Mouse (Mus musculus) bone marrow, adult 2 months (tissue): ENCODE measurements around the gene Slc27a1. TPM values are rescaled to one million over a fixed set of nuclear protein-coding genes. Genes with fewer than 3 reads are reported as not detected.
A peak's percentile ranks its signal among the peaks of the same experiment; 100 is the strongest.

Experiments
- H3K27ac ChIP-seq: fragments of 200-500 bp; 2 replicates; pipeline ENCODE4 v1.5.1; 2012; ENCODE audit warnings: low read depth, mild to moderate bottlenecking, control low read depth, inconsistent platforms, low read length; ENCODE audit not compliant: control insufficient read depth, poor library complexity, insufficient read depth
- H3K4me1 ChIP-seq: fragments of 200-500 bp; 2 replicates; pipeline ENCODE4 v1.6.1; 2011; ENCODE audit warnings: low read length; ENCODE audit not compliant: control insufficient read depth, insufficient read depth
- H3K4me3 ChIP-seq: fragments of 200-500 bp; replicated peaks from 2 replicates; pipeline ENCODE3; 2011; ENCODE audit warnings: mild to moderate bottlenecking, low read depth, low read length, control low read depth; ENCODE audit not compliant: control insufficient read depth
- CTCF ChIP-seq: fragments of 200-500 bp; IDR thresholded peaks from 2 replicates; pipeline ENCODE4 v1.5.1; 2011; ENCODE audit warnings: low read length, control low read depth; ENCODE audit not compliant: control insufficient read depth, insufficient read depth
- POLR2A ChIP-seq: fragments of 200-500 bp; IDR thresholded peaks from 2 replicates; pipeline ENCODE4 v1.6.1; 2011; ENCODE audit warnings: low read depth, mild to moderate bottlenecking, control low read depth, low read length, borderline replicate concordance; ENCODE audit not compliant: control insufficient read depth
- WGBS: fragments of 180-500 bp; shearing (Covaris S2); methylation state at CpG from one replicate; pipeline ENCODE4 v1.1.7; 2018; 5-methylcytosine and 5-hydroxymethylcytosine counted together
- polyA plus RNA-seq: library from polyadenylated mRNA; stranded (reverse); fragments of >200 nt; gene quantifications from 2 replicates; pipeline ENCODE4 v1.2.4, GENCODE M21; 2011; ENCODE audit warnings: low replicate concordance; ENCODE audit not compliant: missing spikeins, insufficient read depth, insufficient read length

The Slc27a1 gene
- polyA plus RNA-seq, 1 experiment = 11.2 TPM

- Histone ChIP-seq H3K4me1 (no peaks in the 10 kb centered on the region), H3K27ac (no peak overlapping the region), H3K4me3 (no peak overlapping the region)
- no peak for TF ChIP-seq CTCF
- TF ChIP-seq POLR2A = no peak
- WGBS = 89% methylated on average over 5 of the region's 5 CpGs
Observed at GRCm38 (mm10) chr8:71560765-71561164, 7.9 kb upstream of the Slc27a1 start.

GRCm38 (mm10) chr8:71561401-71561800 is 7.3 kb upstream of the Slc27a1 start:
- peak; percentile 95 for TF ChIP-seq CTCF
- TF ChIP-seq POLR2A = no peak
- Histone ChIP-seq H3K4me1 (no peaks in the 10 kb centered on the region), H3K4me3 (no peak overlapping the region), H3K27ac (no peak overlapping the region)
- 3% methylated on average over 15 of the region's 15 CpGs for WGBS

- Histone ChIP-seq H3K4me1 (no peaks in the 10 kb centered on the region), H3K27ac (no peak overlapping the region), H3K4me3 (no peak overlapping the region)
- no peak for TF ChIP-seq POLR2A
- TF ChIP-seq CTCF = peak; percentile 70
- under 1% methylated on average over 33 of the region's 33 CpGs for WGBS
Observed at GRCm38 (mm10) chr8:71562751-71563150, 5.9 kb upstream of the Slc27a1 start.

GRCm38 (mm10) chr8:71563992-71564391 is 4.7 kb upstream of the Slc27a1 start:
- H3K4me1 ChIP-seq = no peaks in the 10 kb centered on the region
- H3K4me3 ChIP-seq = no peak overlapping the region
- no peak overlapping the region for H3K27ac ChIP-seq
- TF ChIP-seq POLR2A (no peak), CTCF (0 out of 2 replicates have a peak, but pooled peaks have one; percentile 3)
- 74% methylated on average over 4 of the region's 4 CpGs for WGBS

- 80% methylated on average over 3 of the region's 3 CpGs for WGBS
- H3K27ac ChIP-seq = no peak within 1 kb of the TSS
- no peak for TF ChIP-seq POLR2A
- no peak for TF ChIP-seq CTCF
- H3K4me1 ChIP-seq = peaks cover 3% of the 10 kb centered on the region
- H3K4me3 ChIP-seq = no peak within 1 kb of the TSS
Observed at GRCm38 (mm10) chr8:71566501-71566900, 2.2 kb upstream of the Slc27a1 start, which contains the start of gene Nxnl1. Gene Nxnl1 (minus strand): TSS chr8:71566601.

- no peak for TF ChIP-seq POLR2A
- TF ChIP-seq CTCF = no peak
Observed at GRCm38 (mm10) chr8:71567587-71567986, 1.1 kb upstream of the Slc27a1 start.

GRCm38 (mm10) chr8:71568941-71569340 is 259 bp downstream of the Slc27a1 start:
- Histone ChIP-seq H3K4me1 (peaks cover 3% of the 10 kb centered on the region), H3K27ac (no peak overlapping the region), H3K4me3 (no peak overlapping the region)
- TF ChIP-seq CTCF = no peak
- TF ChIP-seq POLR2A = no peak
- WGBS = 69% methylated on average over 6 of the region's 6 CpGs

More at GRCm38 (mm10) chr8:71567587-71567986, 1.1 kb upstream of the Slc27a1 start:
- WGBS = 79% methylated on average over 7 of the region's 7 CpGs
- peaks cover 3% of the 10 kb centered on the region for H3K4me1 ChIP-seq
- no peak overlapping the region for H3K4me3 ChIP-seq
- no peak overlapping the region for H3K27ac ChIP-seq

GRCm38 (mm10) chr8:71569366-71570290 is 946 bp downstream of the Slc27a1 start:
- TF ChIP-seq POLR2A (no peak), CTCF (no peak)
- no peak overlapping the region for H3K27ac ChIP-seq
- peaks cover 3% of the 10 kb centered on the region for H3K4me1 ChIP-seq
- peak overlapping the region; percentile 79 for H3K4me3 ChIP-seq
- WGBS = 6% methylated on average over 51 of the region's 51 CpGs
